Mouse (Mus musculus) embryonic facial prominence, embryonic 11.5 days (tissue): ENCODE data around the gene Stk39. TPM values are rescaled to one million over a fixed set of nuclear protein-coding genes. Genes with fewer than 3 reads are reported as not detected.

Source experiments
- ATAC-seq: fragments of 200-750 bp; cut with Nextera tagmentation; replicated peaks from 2 replicates; pipeline ENCODE4 v1.8.0; 2017; ENCODE audit warnings: low read depth; ENCODE audit not compliant: insufficient number of reproducible peaks, low FRiP score, low TSS enrichment
- DNase-seq: peaks from one replicate; pipeline ENCODE4 v3.0.0-alpha.2; 2015; ENCODE audit warnings: low spot score
- H3K27ac ChIP-seq: fragments of 300-500 bp; sonication (generic); replicated peaks from 2 replicates; pipeline ENCODE4 v1.5.1; 2014; ENCODE audit warnings: mild to moderate bottlenecking, low read depth, low read length, control low read depth
- H3K27me3 ChIP-seq: fragments of 300-500 bp; sonication (generic); 2 replicates; pipeline ENCODE4 v1.6.1; 2014; ENCODE audit warnings: mild to moderate bottlenecking, low read length, moderate library complexity, mixed read lengths; ENCODE audit not compliant: control insufficient read depth, insufficient read depth
- H3K36me3 ChIP-seq: fragments of 300-500 bp; sonication (generic); replicated peaks from 2 replicates; pipeline ENCODE4 v1.6.1; 2014; ENCODE audit warnings: low read depth, mild to moderate bottlenecking, low read length, moderate library complexity, mixed read lengths; ENCODE audit not compliant: control insufficient read depth, insufficient read depth
- H3K4me1 ChIP-seq: fragments of 300-500 bp; sonication (generic); 2 replicates; pipeline ENCODE4 v1.6.1; 2014; ENCODE audit warnings: low read length, mixed read lengths; ENCODE audit not compliant: control insufficient read depth, insufficient read depth
- H3K4me2 ChIP-seq: fragments of 300-500 bp; sonication (generic); 2 replicates; pipeline ENCODE4 v1.6.1; 2014; ENCODE audit warnings: low read depth, mild to moderate bottlenecking, control low read depth, low read length, moderate library complexity
- H3K4me3 ChIP-seq: fragments of 300-500 bp; sonication (generic); 2 replicates; pipeline ENCODE4 v1.5.1; 2014; ENCODE audit warnings: low read depth, low read length, control low read depth
- H3K9ac ChIP-seq: fragments of 300-500 bp; sonication (generic); replicated peaks from 2 replicates; pipeline ENCODE4 v1.6.1; 2014; ENCODE audit warnings: mild to moderate bottlenecking, control low read depth, low read length
- H3K9me3 ChIP-seq: fragments of 300-500 bp; sonication (generic); replicated peaks from 2 replicates; pipeline ENCODE4 v1.6.1; 2016; ENCODE audit warnings: mild to moderate bottlenecking, low read length, inconsistent platforms, mixed read lengths; ENCODE audit not compliant: control insufficient read depth
- WGBS: fragments of 180-500 bp; shearing (Covaris S2); extraction: QIAGEN DNeasy Blood & Tissue Kit; methylation state at CpG from one replicate; pipeline ENCODE4 v1.1.7; 2014; 5-methylcytosine and 5-hydroxymethylcytosine counted together
- polyA plus RNA-seq: library from polyadenylated mRNA; unstranded; fragments of >200 nt; fragmentation: Nextera tagmentation; extraction: Ambion mirVana; gene quantifications from 2 replicates; pipeline ENCODE4 v1.2.1, GENCODE M21; 2014

Gene Stk39
- polyA plus RNA-seq = 24.2 and 26.9 TPM in 2 replicates

DNA sequence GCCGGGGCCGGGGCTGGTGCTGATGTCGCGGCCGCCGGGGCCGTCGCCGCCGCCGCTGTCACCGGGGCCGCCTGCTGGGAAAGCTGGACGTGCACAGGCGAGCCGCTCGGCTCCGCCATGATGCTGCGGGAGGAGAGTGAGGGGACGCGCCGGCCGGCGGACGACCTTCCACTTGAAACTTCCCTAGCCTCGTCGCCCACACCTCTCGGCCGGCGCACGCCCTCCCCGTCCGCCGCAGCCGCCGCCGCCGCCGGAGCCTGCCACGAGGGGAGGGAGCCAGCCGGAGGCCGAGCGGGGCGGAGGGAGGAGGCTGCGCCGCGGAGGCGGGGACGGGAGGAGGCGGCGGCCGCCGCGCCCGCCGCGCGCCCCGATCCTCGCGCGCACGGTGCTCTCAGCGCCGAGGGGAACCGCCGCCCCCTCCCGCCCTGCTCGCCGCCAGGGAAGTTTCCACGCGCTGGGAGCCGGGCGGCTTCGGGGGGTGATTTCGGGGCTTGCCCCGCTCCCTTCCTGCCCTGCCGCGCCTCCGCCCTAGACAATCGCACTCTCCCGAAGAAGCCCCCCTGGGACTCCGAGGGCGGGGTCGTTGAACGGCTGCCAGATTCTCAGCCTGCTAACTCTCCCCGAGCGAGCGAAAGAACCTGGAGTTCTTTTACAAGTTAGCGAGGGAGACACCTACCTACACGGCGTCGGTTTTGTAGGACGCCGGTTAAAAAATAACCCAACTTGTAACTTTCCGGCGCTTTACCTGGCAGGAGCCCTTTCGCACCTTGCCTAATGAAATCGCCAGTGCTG, at the start of gene Stk39:
Gene Stk39, minus strand, starts transcription at position 510 of the 792 bp plus-strand sequence.
- Histone ChIP-seq H3K9ac (peak within 1 kb of the TSS; percentile 90), H3K9me3 (no peaks in the 10 kb centered on the region), H3K36me3 (no peaks in the 10 kb centered on the region), H3K27me3 (no peaks in the 10 kb centered on the region), H3K4me2 (peak within 1 kb of the TSS; percentile 90), H3K4me3 (peak within 1 kb of the TSS; percentile 93), H3K4me1 (no peaks in the 10 kb centered on the region), H3K27ac (peak within 1 kb of the TSS; percentile 83)
- DNase-seq = peak; percentile 86
- WGBS = under 1% methylated on average over 70 of the region's 99 CpGs
- peak; percentile 86 for ATAC-seq

DNA sequence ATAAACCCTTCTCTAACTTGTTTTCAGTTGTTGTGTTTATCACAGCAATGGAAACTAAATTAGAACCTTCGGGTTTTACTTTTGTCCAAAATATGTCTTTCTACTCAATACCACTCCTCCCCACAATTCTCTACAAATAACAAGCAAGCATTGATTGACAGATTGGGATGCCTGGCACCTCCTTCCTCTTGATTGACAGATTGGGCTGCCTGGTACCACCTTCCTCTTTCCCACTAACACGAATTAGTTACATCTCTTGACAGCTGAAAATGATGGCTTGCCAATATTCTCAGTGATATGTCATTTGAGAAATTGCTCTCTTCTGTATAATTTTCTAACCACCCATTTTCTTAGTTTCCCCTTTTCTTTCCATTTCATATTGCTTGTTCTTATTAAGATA, 43.3 kb upstream of the Stk39 start:
- 70% methylated on average over 2 of the region's 2 CpGs for WGBS
- Histone ChIP-seq H3K27ac (no peak overlapping the region), H3K9me3 (no peaks in the 10 kb centered on the region), H3K36me3 (no peaks in the 10 kb centered on the region), H3K4me3 (no peak overlapping the region), H3K9ac (no peak overlapping the region), H3K4me2 (no peak overlapping the region), H3K4me1 (no peaks in the 10 kb centered on the region), H3K27me3 (no peaks in the 10 kb centered on the region)
- no peak for ATAC-seq
- no peak for DNase-seq

- Histone ChIP-seq H3K27ac (no peak overlapping the region), H3K4me1 (no peaks in the 10 kb centered on the region), H3K9me3 (no peaks in the 10 kb centered on the region), H3K36me3 (no peaks in the 10 kb centered on the region), H3K4me2 (no peak overlapping the region), H3K27me3 (no peaks in the 10 kb centered on the region), H3K4me3 (no peak overlapping the region), H3K9ac (no peak overlapping the region)
- 83% methylated on average over 2 of the region's 2 CpGs for WGBS
- DNase-seq (no peak), ATAC-seq (no peak)
These were observed 31.1 kb upstream of the Stk39 start for GRCm38 (mm10) chr2:68503202-68503601.

DNA sequence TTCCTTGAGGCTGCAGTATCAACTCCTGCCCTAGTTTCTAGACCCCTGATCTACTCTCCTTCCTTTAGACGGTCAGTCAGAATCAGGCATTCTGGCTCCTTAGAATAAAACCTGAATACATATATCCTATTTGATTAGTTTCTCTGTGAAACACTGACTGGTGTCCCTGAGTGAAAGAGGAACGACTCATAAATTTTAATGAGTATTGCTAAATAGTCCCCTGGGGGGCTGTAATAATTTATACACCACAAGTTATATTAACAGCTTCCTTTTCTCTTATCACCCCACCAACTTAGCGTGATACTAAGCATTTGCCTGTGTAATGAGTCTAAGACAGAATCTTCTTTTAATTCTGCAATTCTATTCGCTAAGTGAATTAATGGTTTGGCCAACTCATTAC, 30.7 kb upstream of the Stk39 start:
- Histone ChIP-seq H3K36me3 (no peaks in the 10 kb centered on the region), H3K4me1 (no peaks in the 10 kb centered on the region), H3K27ac (no peak overlapping the region), H3K9me3 (no peaks in the 10 kb centered on the region), H3K27me3 (no peaks in the 10 kb centered on the region), H3K9ac (no peak overlapping the region), H3K4me3 (no peak overlapping the region), H3K4me2 (no peak overlapping the region)
- DNase-seq (no peak), ATAC-seq (no peak)
- WGBS = 76% methylated on average over 4 of the region's 4 CpGs

DNA sequence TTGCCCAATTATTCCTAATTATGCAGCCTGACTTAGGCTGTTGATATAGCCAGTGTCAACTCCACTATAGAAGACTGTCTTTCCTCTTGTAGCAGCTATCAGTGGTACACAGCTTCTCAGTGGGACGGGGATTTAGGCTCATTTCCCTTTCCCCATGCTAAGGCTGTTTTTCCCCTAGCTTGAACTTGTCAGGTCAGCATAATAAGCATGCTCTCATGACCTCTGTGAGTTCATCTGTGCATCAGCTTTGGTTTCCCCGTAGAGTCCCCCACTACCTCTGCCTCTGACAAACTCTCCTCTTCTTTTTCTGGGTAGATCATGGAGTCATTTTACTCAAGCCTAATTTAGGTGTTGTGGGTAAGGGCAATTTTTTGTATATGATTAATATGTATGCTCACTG, 30.2 kb upstream of the Stk39 start:
- 50% methylated on average over 2 of the region's 2 CpGs for WGBS

DNA sequence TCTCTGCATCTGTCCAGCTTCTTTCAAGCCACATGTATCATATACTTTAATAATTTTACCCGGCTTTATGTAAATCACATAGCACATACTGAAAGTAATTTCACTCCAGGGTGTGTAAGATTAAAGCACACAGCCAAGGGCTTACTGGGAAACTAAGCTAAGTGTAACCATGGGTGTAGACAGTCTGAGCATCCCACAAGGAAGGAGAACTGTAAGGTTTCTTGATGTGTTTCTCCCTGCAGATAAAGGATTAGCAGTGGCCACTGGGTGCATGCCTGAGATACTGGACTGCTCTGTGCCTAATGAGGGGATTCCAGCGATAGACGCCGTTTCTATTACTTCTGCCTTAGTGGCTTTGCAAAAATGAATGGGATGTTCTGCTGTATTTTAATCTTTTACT, 14.2 kb upstream of the Stk39 start:
- Histone ChIP-seq H3K27ac (no peak overlapping the region), H3K36me3 (no peaks in the 10 kb centered on the region), H3K4me1 (no peaks in the 10 kb centered on the region), H3K4me3 (no peak overlapping the region), H3K4me2 (no peak overlapping the region), H3K9me3 (no peaks in the 10 kb centered on the region), H3K9ac (no peak overlapping the region), H3K27me3 (no peaks in the 10 kb centered on the region)
- DNase-seq (no peak), ATAC-seq (no peak)
- whole genome bisulfite sequencing = 86% methylated on average over 4 of the region's 4 CpGs

More for the DNA sequence above, 30.2 kb upstream of the Stk39 start:
- no peak overlapping the region for H3K9ac ChIP-seq
- no peaks in the 10 kb centered on the region for H3K9me3 ChIP-seq
- ATAC-seq (no peak), DNase-seq (no peak)
- no peak overlapping the region for H3K27ac ChIP-seq
- H3K4me2 ChIP-seq = no peak overlapping the region
- H3K4me1 ChIP-seq = no peaks in the 10 kb centered on the region
- no peaks in the 10 kb centered on the region for H3K27me3 ChIP-seq
- H3K4me3 ChIP-seq = no peak overlapping the region
- no peaks in the 10 kb centered on the region for H3K36me3 ChIP-seq

GRCm38 (mm10) chr2:68485141-68485540, 13.1 kb upstream of the Stk39 start:
- no peaks in the 10 kb centered on the region for H3K36me3 ChIP-seq
- no peak overlapping the region for H3K4me2 ChIP-seq
- no peak overlapping the region for H3K9ac ChIP-seq
- H3K27me3 ChIP-seq = no peaks in the 10 kb centered on the region
- H3K9me3 ChIP-seq = no peaks in the 10 kb centered on the region
- no peak for ATAC-seq
- no peak overlapping the region for H3K27ac ChIP-seq
- DNase-seq = no peak
- no peak overlapping the region for H3K4me3 ChIP-seq
- no peaks in the 10 kb centered on the region for H3K4me1 ChIP-seq
- 49% methylated on average over 4 of the region's 4 CpGs for WGBS

- Histone ChIP-seq H3K4me1 (no peaks in the 10 kb centered on the region), H3K9me3 (no peaks in the 10 kb centered on the region), H3K36me3 (no peaks in the 10 kb centered on the region), H3K4me2 (no peak overlapping the region), H3K9ac (no peak overlapping the region), H3K4me3 (no peak overlapping the region), H3K27ac (no peak overlapping the region), H3K27me3 (no peaks in the 10 kb centered on the region)
- ATAC-seq (no peak), DNase-seq (no peak)
- 92% methylated on average over 5 of the region's 5 CpGs for WGBS
These were observed 10.8 kb upstream of the Stk39 start for GRCm38 (mm10) chr2:68482896-68483295.
